Mouse (Mus musculus) lung, adult 2 months (tissue): Measurements from ENCODE around the gene Zfp108.

ENCODE experiments used
- CTCF ChIP-seq: fragments of 200-500 bp; IDR thresholded peaks from 2 replicates; pipeline ENCODE4 v1.5.1; 2011; ENCODE audit warnings: mild to moderate bottlenecking, low read length, control low read depth; ENCODE audit not compliant: insufficient read depth
- POLR2A ChIP-seq: fragments of 200-500 bp; IDR thresholded peaks from 2 replicates; pipeline ENCODE4 v1.6.1; 2011; ENCODE audit warnings: low read depth, mild to moderate bottlenecking, control low read depth, low read length, borderline replicate concordance; ENCODE audit errors: extremely low read depth

DNA sequence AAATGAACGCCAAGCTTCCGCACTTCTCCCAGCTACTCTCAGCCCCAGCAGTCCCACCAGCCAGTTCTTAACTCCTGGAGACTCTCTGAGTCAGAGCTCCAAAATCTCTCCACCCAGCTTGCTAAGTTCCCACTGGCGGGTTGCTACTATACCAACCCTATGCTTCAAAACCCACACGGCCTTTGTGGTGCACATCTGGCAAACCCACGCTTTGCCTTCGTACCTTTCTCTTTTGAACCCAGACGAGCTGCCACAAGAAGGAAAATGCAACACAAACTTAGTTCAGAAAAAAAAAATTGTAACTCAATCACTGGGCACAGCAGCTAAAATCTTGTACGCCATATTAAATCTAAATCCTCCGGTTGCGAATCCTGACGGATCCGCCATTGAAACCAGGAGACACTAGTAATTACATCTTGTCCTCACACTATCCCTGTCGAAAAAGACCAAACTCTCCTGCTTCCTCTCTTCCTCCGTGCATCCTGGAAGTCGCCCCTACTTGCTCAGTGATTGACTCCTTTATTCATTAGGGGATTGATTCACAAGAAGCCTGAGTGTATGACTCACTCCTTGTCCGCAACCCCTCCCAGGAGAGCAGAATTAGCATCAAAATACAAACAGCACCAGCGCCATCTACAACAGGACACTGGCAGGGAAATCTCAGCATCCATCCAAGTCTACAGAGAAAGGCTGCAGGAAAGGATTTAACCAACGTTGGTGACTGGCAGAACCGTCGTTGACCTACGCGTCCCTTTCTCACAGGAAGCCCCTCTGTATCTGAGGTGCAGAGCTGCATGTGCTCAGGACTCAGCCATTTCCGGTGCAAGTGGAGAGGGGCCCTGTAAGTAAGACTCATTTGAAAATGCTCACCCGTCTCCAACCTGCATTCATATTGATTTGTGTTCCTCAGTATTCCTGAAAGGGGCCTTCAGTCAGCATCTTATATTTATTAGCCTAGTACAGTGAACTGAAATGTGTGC, 13.9 kb downstream of the Zfp108 start:
- TF ChIP-seq POLR2A (no peak), CTCF (no peak)
